Mouse (Mus musculus) heart, embryonic 16.5 days (tissue): Measurements from ENCODE around the gene Tbx20. TPM values are rescaled to one million over a fixed set of nuclear protein-coding genes. Genes with fewer than 3 reads are reported as not detected.

Experiments
- ATAC-seq: fragments of 200-750 bp; cut with Nextera tagmentation; replicated peaks from 2 replicates; pipeline ENCODE4 v1.8.0; 2017; ENCODE audit warnings: moderate number of reproducible peaks; ENCODE audit not compliant: insufficient read depth, low FRiP score; ENCODE audit errors: extremely low read depth
- H3K27ac ChIP-seq: fragments of 300-500 bp; sonication (generic); 2 replicates; pipeline ENCODE4 v1.5.1; 2014; ENCODE audit warnings: mild to moderate bottlenecking, low read length, control low read depth, moderate library complexity
- H3K27me3 ChIP-seq: fragments of 300-500 bp; sonication (generic); 2 replicates; pipeline ENCODE4 v1.6.1; 2014; ENCODE audit warnings: low read length, mixed read lengths; ENCODE audit not compliant: control insufficient read depth, insufficient read depth
- H3K36me3 ChIP-seq: fragments of 300-500 bp; sonication (generic); 2 replicates; pipeline ENCODE4 v1.6.1; 2014; ENCODE audit not compliant: control insufficient read depth, insufficient read depth
- H3K4me1 ChIP-seq: fragments of 300-500 bp; sonication (generic); 2 replicates; pipeline ENCODE4 v1.6.1; 2014; ENCODE audit warnings: low read length, mixed read lengths; ENCODE audit not compliant: control insufficient read depth, insufficient read depth
- H3K4me2 ChIP-seq: fragments of 300-500 bp; sonication (generic); 2 replicates; pipeline ENCODE4 v1.6.1; 2014; ENCODE audit warnings: low read depth, mild to moderate bottlenecking, control low read depth, low read length
- H3K4me3 ChIP-seq: fragments of 300-500 bp; sonication (generic); 2 replicates; pipeline ENCODE4 v1.5.1; 2014; ENCODE audit warnings: mild to moderate bottlenecking, control low read depth, low read length
- H3K9ac ChIP-seq: fragments of 300-500 bp; sonication (generic); 2 replicates; pipeline ENCODE4 v1.6.1; 2014; ENCODE audit warnings: low read length, control low read depth
- H3K9me3 ChIP-seq: fragments of 300-500 bp; sonication (generic); replicated peaks from 2 replicates; pipeline ENCODE4 v1.6.1; 2016; ENCODE audit warnings: low read length; ENCODE audit not compliant: control insufficient read depth
- WGBS: fragments of 180-500 bp; shearing (Covaris S2); extraction: QIAGEN DNeasy Blood & Tissue Kit; methylation state at CpG from one replicate; pipeline ENCODE4 v1.1.7; 2014; 5-methylcytosine and 5-hydroxymethylcytosine counted together
- polyA plus RNA-seq: library from polyadenylated mRNA; unstranded; fragments of >200 nt; fragmentation: Nextera tagmentation; extraction: Ambion mirVana; gene quantifications from 2 replicates; pipeline ENCODE4 v1.2.1, GENCODE M21; 2015

Gene Tbx20
- 67.6 and 68.9 TPM in 2 replicates for polyA plus RNA-seq

DNA sequence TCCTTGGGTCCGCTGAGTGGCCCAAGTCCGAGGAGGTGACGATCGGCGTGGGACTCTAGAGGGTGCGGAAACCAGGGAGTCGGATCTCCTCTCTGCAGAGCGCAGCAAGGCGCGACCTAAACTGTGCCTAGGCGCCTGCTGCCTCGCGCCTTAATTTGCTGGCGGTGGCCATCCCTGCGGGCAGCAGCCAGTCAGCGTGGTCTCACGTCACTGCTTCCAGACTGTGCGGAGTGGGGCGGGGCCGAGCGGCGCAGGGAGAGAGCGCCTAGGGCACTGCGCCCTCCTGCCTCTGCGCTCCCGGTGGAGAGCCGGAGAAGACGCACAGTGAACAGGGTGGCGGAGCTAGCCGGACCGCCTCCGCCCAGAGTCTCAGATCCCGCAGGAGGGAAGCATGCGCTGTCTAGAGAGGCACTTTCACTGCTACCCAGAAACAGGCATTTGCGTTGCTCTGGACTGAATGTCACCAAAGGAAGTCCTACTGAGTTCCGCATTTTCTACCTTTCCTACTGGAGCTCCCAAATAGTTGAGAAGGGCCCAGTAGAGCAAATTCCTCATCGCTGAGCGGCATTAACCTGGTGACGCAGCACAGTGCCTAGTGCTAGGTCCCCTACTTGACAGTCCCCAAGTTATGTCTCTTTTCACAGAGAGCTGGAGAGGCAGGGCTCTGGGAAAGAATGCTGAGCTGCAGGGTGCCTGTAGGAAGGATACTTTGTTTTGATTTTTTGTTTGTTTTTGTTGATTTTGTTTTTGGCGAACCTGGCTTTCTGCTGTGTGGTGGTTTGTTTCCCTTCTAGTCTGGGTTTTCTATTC, at the start of gene Tbx20:
Gene Tbx20 (minus strand): TSS at position 144 of the 810 bp plus-strand sequence.
- H3K9me3 ChIP-seq, result no peaks in the 10 kb centered on the region
- peak within 1 kb of the TSS; percentile 74 for H3K4me3 ChIP-seq
- H3K4me1 ChIP-seq, result peaks cover 19% of the 10 kb centered on the region
- peak within 1 kb of the TSS; percentile 87 for H3K9ac ChIP-seq
- H3K27ac ChIP-seq, result peak within 1 kb of the TSS; percentile 99
- peak within 1 kb of the TSS; percentile 65 for H3K4me2 ChIP-seq
- peaks cover 17% of the 10 kb centered on the region for H3K27me3 ChIP-seq
- peak; percentile 94 for ATAC-seq
- WGBS, result under 1% methylated on average over 40 of the region's 40 CpGs
- H3K36me3 ChIP-seq, result 0 out of 2 replicates have a peak, but pooled peaks cover 2% of the 10 kb centered on the region

- no peak overlapping the region for H3K4me2 ChIP-seq
- no peaks in the 10 kb centered on the region for H3K9me3 ChIP-seq
- no peaks in the 10 kb centered on the region for H3K4me1 ChIP-seq
- H3K27me3 ChIP-seq, result no peaks in the 10 kb centered on the region
- no peaks in the 10 kb centered on the region for H3K36me3 ChIP-seq
- no peak overlapping the region for H3K27ac ChIP-seq
- ATAC-seq, result no peak
- H3K4me3 ChIP-seq, result no peak overlapping the region
- no peak overlapping the region for H3K9ac ChIP-seq
- WGBS, result 85% methylated on average over 3 of the region's 3 CpGs
Observed at GRCm38 (mm10) chr9:24818511-24818910, 44.4 kb upstream of the Tbx20 start.

- 72% methylated on average over 6 of the region's 6 CpGs for WGBS
- no peak overlapping the region for H3K27ac ChIP-seq
- ATAC-seq, result no peak
Observed at GRCm38 (mm10) chr9:24812461-24812860, 38.4 kb upstream of the Tbx20 start.

GRCm38 (mm10) chr9:24792110-24792509, 18.0 kb upstream of the Tbx20 start:
- ATAC-seq, result no peak
- no peaks in the 10 kb centered on the region for H3K36me3 ChIP-seq
- peaks cover 4% of the 10 kb centered on the region; the same call in 1 of the 2 replicates for H3K4me1 ChIP-seq
- H3K27ac ChIP-seq, result no peak overlapping the region
- H3K9me3 ChIP-seq, result no peaks in the 10 kb centered on the region
- WGBS, result 61% methylated on average over 2 of the region's 2 CpGs
- H3K4me2 ChIP-seq, result no peak overlapping the region
- no peak overlapping the region for H3K4me3 ChIP-seq
- no peaks in the 10 kb centered on the region for H3K27me3 ChIP-seq
- no peak overlapping the region for H3K9ac ChIP-seq

More at GRCm38 (mm10) chr9:24812461-24812860, 38.4 kb upstream of the Tbx20 start:
- Histone ChIP-seq H3K36me3 (no peaks in the 10 kb centered on the region), H3K4me3 (no peak overlapping the region), H3K4me1 (no peaks in the 10 kb centered on the region), H3K9me3 (no peaks in the 10 kb centered on the region), H3K27me3 (no peaks in the 10 kb centered on the region), H3K4me2 (no peak overlapping the region), H3K9ac (no peak overlapping the region)

DNA sequence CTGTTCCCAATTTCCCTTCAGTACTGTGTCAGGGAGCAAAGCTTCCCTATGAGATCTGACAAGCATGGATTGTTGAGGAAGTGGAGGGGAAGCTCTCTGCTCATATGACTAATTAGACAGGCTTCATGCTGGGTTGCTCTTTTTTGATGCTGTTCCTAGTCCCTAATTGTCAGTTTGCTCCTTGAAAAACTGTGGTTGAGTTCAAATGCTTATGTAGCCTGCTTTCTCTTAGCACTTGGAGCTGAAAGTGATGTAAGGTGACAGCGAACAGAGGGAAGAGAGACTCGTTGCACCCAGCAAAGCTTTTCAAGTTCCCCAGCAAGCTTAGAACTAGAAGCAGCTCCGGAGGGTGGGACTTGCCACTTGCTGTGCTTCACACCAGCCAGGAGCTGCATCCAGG, 15.3 kb upstream of the Tbx20 start:
- H3K36me3 ChIP-seq, result no peaks in the 10 kb centered on the region
- no peaks in the 10 kb centered on the region for H3K9me3 ChIP-seq
- no peak overlapping the region for H3K4me3 ChIP-seq
- H3K4me2 ChIP-seq, result no peak overlapping the region
- peaks cover 4% of the 10 kb centered on the region; the same call in 1 of the 2 replicates for H3K4me1 ChIP-seq
- 62% methylated on average over 3 of the region's 3 CpGs for WGBS
- no peak overlapping the region for H3K27ac ChIP-seq
- H3K9ac ChIP-seq, result no peak overlapping the region
- H3K27me3 ChIP-seq, result no peaks in the 10 kb centered on the region
- no peak for ATAC-seq

DNA sequence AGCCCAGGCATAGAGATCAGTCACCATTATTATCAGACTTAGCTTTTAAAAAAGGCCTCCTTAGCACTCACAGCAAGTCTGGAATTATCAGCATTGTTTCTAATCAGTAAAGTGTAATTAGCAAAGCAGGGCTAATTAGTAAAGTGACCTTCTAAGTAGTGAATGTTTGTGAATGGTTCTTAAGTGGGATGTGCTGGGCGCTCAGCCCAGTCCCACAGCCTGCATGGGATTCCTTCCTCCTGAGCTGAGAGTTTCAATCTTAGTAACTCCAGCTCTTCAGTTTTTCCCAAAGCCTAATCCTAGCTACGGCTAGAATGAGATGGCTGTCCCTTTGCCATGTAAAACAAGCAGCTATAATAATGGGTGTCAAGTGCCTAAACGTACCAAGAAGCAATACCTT, 8.2 kb upstream of the Tbx20 start:
- Histone ChIP-seq H3K27me3 (peaks cover 2% of the 10 kb centered on the region), H3K4me2 (no peak overlapping the region), H3K9ac (peak overlapping the region; percentile 18; the same call in 1 of the 2 replicates), H3K4me1 (peaks cover 15% of the 10 kb centered on the region), H3K4me3 (no peak overlapping the region), H3K27ac (peak overlapping the region; percentile 73), H3K9me3 (no peaks in the 10 kb centered on the region), H3K36me3 (no peaks in the 10 kb centered on the region)
- peak; percentile 51 for ATAC-seq
- WGBS, result 21% methylated on average over 3 of the region's 3 CpGs

GRCm38 (mm10) chr9:24780929-24781441, 6.9 kb upstream of the Tbx20 start:
- Histone ChIP-seq H3K9ac (peak overlapping the region; percentile 72), H3K27ac (peak overlapping the region; percentile 77), H3K4me2 (peak overlapping the region; percentile 86), H3K36me3 (no peaks in the 10 kb centered on the region), H3K4me3 (peak overlapping the region; percentile 58), H3K4me1 (peaks cover 20% of the 10 kb centered on the region), H3K27me3 (peaks cover 2% of the 10 kb centered on the region), H3K9me3 (no peaks in the 10 kb centered on the region)
- peak; percentile 26 for ATAC-seq
- WGBS, result under 1% methylated on average over 32 of the region's 32 CpGs

DNA sequence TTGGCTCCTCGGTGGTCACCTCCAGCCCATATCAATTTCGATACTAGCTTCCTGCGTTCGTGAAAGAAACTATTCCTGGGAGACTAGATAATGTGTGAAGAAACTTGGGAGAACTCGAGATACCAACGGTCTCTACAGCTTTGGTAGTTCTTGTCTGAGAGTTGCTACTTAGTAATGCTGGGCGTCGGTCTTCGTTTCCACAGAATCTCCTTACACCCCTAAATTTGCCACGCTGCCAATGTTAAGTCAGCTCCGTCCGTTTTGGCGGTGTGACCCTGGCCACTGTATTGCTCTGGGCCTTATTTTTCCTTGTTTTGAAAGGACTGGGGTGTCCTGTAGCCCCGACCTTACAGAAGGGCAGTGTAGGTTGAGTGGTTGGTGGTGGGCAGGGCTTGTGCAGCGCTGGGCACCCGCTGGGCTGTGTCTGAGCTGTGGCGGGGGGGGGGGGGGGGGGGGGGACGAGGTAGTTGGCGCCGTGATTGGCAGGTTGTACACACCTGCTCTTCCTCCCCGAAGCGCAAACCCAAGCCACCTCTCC, 6.4 kb upstream of the Tbx20 start:
- 11% methylated on average over 21 of the region's 22 CpGs for WGBS
- peak overlapping the region; percentile 77 for H3K27ac ChIP-seq
- H3K4me2 ChIP-seq, result peak overlapping the region; percentile 86
- H3K9me3 ChIP-seq, result no peaks in the 10 kb centered on the region
- no peaks in the 10 kb centered on the region for H3K36me3 ChIP-seq
- peak overlapping the region; percentile 58 for H3K4me3 ChIP-seq
- peak; percentile 21; the same call in 1 of the 2 replicates for ATAC-seq
- peak overlapping the region; percentile 72 for H3K9ac ChIP-seq
- H3K27me3 ChIP-seq, result peaks cover 2% of the 10 kb centered on the region
- H3K4me1 ChIP-seq, result peaks cover 23% of the 10 kb centered on the region

GRCm38 (mm10) chr9:24779975-24780374, 5.9 kb upstream of the Tbx20 start:
- Histone ChIP-seq H3K9ac (no peak overlapping the region), H3K4me3 (no peak overlapping the region; the same call in 1 of the 2 replicates), H3K4me2 (peak overlapping the region; percentile 86; the same call in 1 of the 2 replicates), H3K36me3 (no peaks in the 10 kb centered on the region), H3K27me3 (peaks cover 4% of the 10 kb centered on the region), H3K27ac (peak overlapping the region; percentile 77), H3K9me3 (no peaks in the 10 kb centered on the region), H3K4me1 (peaks cover 28% of the 10 kb centered on the region)
- 41% methylated on average over 3 of the region's 3 CpGs for WGBS
- no peak for ATAC-seq
